Mouse (Mus musculus): Measurements from ENCODE around the gene Ube2o. TPM values are rescaled to one million over a fixed set of nuclear protein-coding genes. Genes with fewer than 3 reads are reported as not detected.
A peak's percentile ranks its signal among the peaks of the same experiment; 100 is the strongest.

Ube2o gene
- polyA plus RNA-seq, 1 experiment from 2014 or later = 3.7 TPM

- Histone ChIP-seq H3K4me1 (replicated peaks; ENCODE audit: control insufficient read depth, insufficient read depth, low read length) (no peaks in the 10 kb centered on the region; the same call in 1 of the 2 replicates), H3K27me3 (replicated peaks; ENCODE audit: control insufficient read depth, insufficient read depth, low read length) (no peaks in the 10 kb centered on the region), H3K27ac (ENCODE audit: low read depth, low read length) (no peak overlapping the region), H3K4me3 (ENCODE audit: low read depth, low read length) (no peak overlapping the region), H3K9me3 (ENCODE audit: control insufficient read depth) (no peaks in the 10 kb centered on the region), H3K4me2 (replicated peaks; ENCODE audit: low read depth) (no peak overlapping the region), H3K9ac (ENCODE audit: low read depth, low read length) (no peak overlapping the region), H3K36me3 (ENCODE audit: control insufficient read depth, insufficient read depth) (no peaks in the 10 kb centered on the region)
- no peak for TF ChIP-seq CTCF (IDR thresholded peaks at IDR 0.05; ENCODE audit: low read depth)
- WGBS = 95% methylated on average over 3 of the region's 3 CpGs
- no peak for ATAC-seq
Measured at GRCm38 (mm10) chr11:116579280-116579679, 2.0 kb downstream of the Ube2o start.

GRCm38 (mm10) chr11:116575396-116575795 lies 5.9 kb downstream of the Ube2o start:
- no peak overlapping the region for H3K27ac ChIP-seq (ENCODE audit: low read depth, low read length)
- H3K9ac ChIP-seq (ENCODE audit: low read depth, low read length) = no peak overlapping the region
- H3K4me3 ChIP-seq (ENCODE audit: low read depth, low read length) = no peak overlapping the region
- H3K27me3 ChIP-seq (replicated peaks; ENCODE audit: control insufficient read depth, insufficient read depth, low read length) = no peaks in the 10 kb centered on the region
- no peaks in the 10 kb centered on the region; the same call in 1 of the 2 replicates for H3K4me1 ChIP-seq (replicated peaks; ENCODE audit: control insufficient read depth, insufficient read depth, low read length)
- WGBS = 86% methylated on average over 2 of the region's 2 CpGs
- no peak for ATAC-seq
- no peaks in the 10 kb centered on the region for H3K9me3 ChIP-seq (ENCODE audit: control insufficient read depth)
- no peaks in the 10 kb centered on the region for H3K36me3 ChIP-seq (ENCODE audit: control insufficient read depth, insufficient read depth)
- no peak for TF ChIP-seq CTCF (IDR thresholded peaks at IDR 0.05; ENCODE audit: low read depth)
- no peak overlapping the region for H3K4me2 ChIP-seq (replicated peaks; ENCODE audit: low read depth)

DNA sequence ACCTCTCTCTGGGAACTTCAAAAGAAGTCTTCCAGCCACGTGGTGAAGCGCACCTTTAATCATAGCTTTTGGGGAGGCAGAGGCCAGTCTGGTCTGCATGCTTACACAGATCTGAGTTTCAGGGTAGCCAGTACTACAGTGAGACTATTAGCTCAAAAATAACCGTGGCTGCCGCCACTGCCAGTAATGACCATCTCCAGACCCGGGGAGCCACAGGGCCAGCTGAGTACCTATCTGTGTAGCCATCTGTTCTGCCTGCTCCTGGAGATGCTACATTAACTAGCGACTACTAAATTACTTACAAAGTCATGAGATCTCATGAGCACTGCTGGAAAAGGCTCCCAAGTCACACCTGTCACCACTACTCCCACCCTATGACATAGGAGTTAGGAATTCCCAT lies 6.3 kb downstream of the Ube2o start:
- no peak for ATAC-seq
- H3K4me1 ChIP-seq (replicated peaks; ENCODE audit: control insufficient read depth, insufficient read depth, low read length) = no peaks in the 10 kb centered on the region
- H3K9me3 ChIP-seq (ENCODE audit: control insufficient read depth) = no peaks in the 10 kb centered on the region
- no peaks in the 10 kb centered on the region for H3K36me3 ChIP-seq (ENCODE audit: control insufficient read depth, insufficient read depth)
- no peak for TF ChIP-seq CTCF (IDR thresholded peaks at IDR 0.05; ENCODE audit: low read depth)
- H3K4me3 ChIP-seq (ENCODE audit: low read depth, low read length) = no peak overlapping the region
- no peak overlapping the region for H3K27ac ChIP-seq (ENCODE audit: low read depth, low read length)
- H3K4me2 ChIP-seq (replicated peaks; ENCODE audit: low read depth) = no peak overlapping the region
- WGBS = 87% methylated on average over 6 of the region's 6 CpGs
- H3K9ac ChIP-seq (ENCODE audit: low read depth, low read length) = no peak overlapping the region
- H3K27me3 ChIP-seq (replicated peaks; ENCODE audit: control insufficient read depth, insufficient read depth, low read length) = no peaks in the 10 kb centered on the region

- no peak overlapping the region for H3K9ac ChIP-seq (ENCODE audit: low read depth, low read length)
- no peaks in the 10 kb centered on the region for H3K27me3 ChIP-seq (replicated peaks; ENCODE audit: control insufficient read depth, insufficient read depth, low read length)
- H3K27ac ChIP-seq (ENCODE audit: low read depth, low read length) = no peak overlapping the region
- H3K4me3 ChIP-seq (ENCODE audit: low read depth, low read length) = no peak overlapping the region
- no peak overlapping the region for H3K4me2 ChIP-seq (replicated peaks; ENCODE audit: low read depth)
- no peaks in the 10 kb centered on the region for H3K4me1 ChIP-seq (replicated peaks; ENCODE audit: control insufficient read depth, insufficient read depth, low read length)
- no peaks in the 10 kb centered on the region for H3K9me3 ChIP-seq (ENCODE audit: control insufficient read depth)
- no peak for TF ChIP-seq CTCF (IDR thresholded peaks at IDR 0.05; ENCODE audit: low read depth)
- no peak for ATAC-seq
- H3K36me3 ChIP-seq (ENCODE audit: control insufficient read depth, insufficient read depth) = no peaks in the 10 kb centered on the region
- 76% methylated on average over 6 of the region's 6 CpGs for WGBS
Measured at GRCm38 (mm10) chr11:116574486-116574885, 6.8 kb downstream of the Ube2o start.

- WGBS = 62% methylated on average over 12 of the region's 12 CpGs
- no peak overlapping the region for H3K9ac ChIP-seq (ENCODE audit: low read depth, low read length)
- no peak for ATAC-seq
Measured at GRCm38 (mm10) chr11:116572756-116573543, 8.3 kb downstream of the Ube2o start.

GRCm38 (mm10) chr11:116571767-116572679 lies 9.2 kb downstream of the Ube2o start:
- 51% methylated on average over 19 of the region's 19 CpGs for WGBS
- H3K36me3 ChIP-seq (ENCODE audit: control insufficient read depth, insufficient read depth) = no peaks in the 10 kb centered on the region
- H3K4me3 ChIP-seq (ENCODE audit: low read depth, low read length) = no peak overlapping the region
- H3K4me2 ChIP-seq (replicated peaks; ENCODE audit: low read depth) = no peak overlapping the region
- H3K27ac ChIP-seq (ENCODE audit: low read depth, low read length) = no peak overlapping the region
- TF ChIP-seq CTCF (IDR thresholded peaks at IDR 0.05; ENCODE audit: low read depth) = no peak
- H3K9ac ChIP-seq (ENCODE audit: low read depth, low read length) = no peak overlapping the region
- H3K27me3 ChIP-seq (replicated peaks; ENCODE audit: control insufficient read depth, insufficient read depth, low read length) = no peaks in the 10 kb centered on the region
- H3K9me3 ChIP-seq (ENCODE audit: control insufficient read depth) = no peaks in the 10 kb centered on the region
- peak; percentile 67 for ATAC-seq
- no peaks in the 10 kb centered on the region for H3K4me1 ChIP-seq (replicated peaks; ENCODE audit: control insufficient read depth, insufficient read depth, low read length)

More at GRCm38 (mm10) chr11:116572756-116573543, 8.3 kb downstream of the Ube2o start:
- no peak overlapping the region for H3K4me2 ChIP-seq (replicated peaks; ENCODE audit: low read depth)
- H3K36me3 ChIP-seq (ENCODE audit: control insufficient read depth, insufficient read depth) = no peaks in the 10 kb centered on the region
- H3K4me1 ChIP-seq (replicated peaks; ENCODE audit: control insufficient read depth, insufficient read depth, low read length) = no peaks in the 10 kb centered on the region
- H3K27ac ChIP-seq (ENCODE audit: low read depth, low read length) = no peak overlapping the region
- H3K27me3 ChIP-seq (replicated peaks; ENCODE audit: control insufficient read depth, insufficient read depth, low read length) = no peaks in the 10 kb centered on the region
- H3K4me3 ChIP-seq (ENCODE audit: low read depth, low read length) = no peak overlapping the region
- no peak for TF ChIP-seq CTCF (IDR thresholded peaks at IDR 0.05; ENCODE audit: low read depth)
- H3K9me3 ChIP-seq (ENCODE audit: control insufficient read depth) = no peaks in the 10 kb centered on the region
